Mouse (Mus musculus) C2C12 (cell line): ENCODE results near the gene Tent5c.

Experiments
- CTCF ChIP-seq: IDR thresholded peaks from one replicate; pipeline ENCODE4 v1.5.1; 2011; ENCODE audit not compliant: control insufficient read depth, insufficient read depth, insufficient read length
- MYOD1 ChIP-seq: IDR thresholded peaks from one replicate; pipeline ENCODE4 v1.6.1; 2011; ENCODE audit warnings: low read depth; ENCODE audit not compliant: control insufficient read depth, insufficient read length
- MYOG ChIP-seq: IDR thresholded peaks from one replicate; pipeline ENCODE4 v1.6.1; 2011; ENCODE audit not compliant: control insufficient read depth, insufficient read length; ENCODE audit errors: extremely low read depth

GRCm38 (mm10) chr3:100418387-100418786 lies 70.7 kb downstream of the Tent5c start:
- TF ChIP-seq CTCF, result no peak
- TF ChIP-seq MYOG, result no peak
- TF ChIP-seq MYOD1, result no peak
